Mouse (Mus musculus) erythroblast, embryonic 14.5 days (primary cell): ENCODE data around the gene Wdr41.

Experiments used
- GATA1 ChIP-seq: IDR thresholded peaks from 2 replicates; pipeline ENCODE4 v1.6.1; 2012; ENCODE audit warnings: low read length, inconsistent platforms, mixed read lengths
- TAL1 ChIP-seq: IDR thresholded peaks from 3 replicates; pipeline ENCODE4 v1.6.1; 2012; ENCODE audit warnings: low read length, inconsistent platforms, mixed read lengths

DNA sequence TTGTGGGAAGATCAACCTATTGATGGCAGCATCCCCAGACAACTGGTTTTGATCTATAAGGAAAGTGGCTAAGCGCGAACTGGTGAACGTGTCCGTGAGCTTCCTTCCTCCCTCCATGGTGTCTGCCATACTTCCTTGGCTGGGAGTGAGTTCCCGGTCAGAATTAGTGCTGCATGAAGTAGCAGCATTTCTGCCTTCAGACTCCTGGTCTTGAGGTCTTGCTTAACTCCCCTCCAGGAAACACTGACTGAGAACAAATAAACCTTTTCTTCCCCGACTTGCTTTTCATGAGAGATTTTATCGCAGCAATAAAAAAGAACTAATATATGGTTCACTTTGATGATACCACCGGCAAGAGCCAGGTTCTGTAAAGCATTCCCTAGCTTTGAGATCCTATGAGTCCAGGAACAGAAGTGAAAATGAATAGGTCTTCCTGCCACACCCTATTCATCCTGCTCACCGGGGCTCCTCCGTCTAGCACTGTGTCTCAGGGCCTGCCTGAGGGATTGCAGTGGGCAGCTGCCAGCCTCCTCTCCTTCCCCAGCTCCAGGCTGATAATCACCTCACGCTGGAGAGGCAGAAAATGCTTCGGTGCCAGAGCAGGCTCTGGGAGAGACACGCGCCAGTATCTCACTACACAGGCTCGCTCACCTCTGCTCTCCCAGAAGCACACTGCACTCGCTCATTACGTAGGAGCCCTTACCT, 56.1 kb downstream of the Wdr41 start:
- TF ChIP-seq TAL1 (no peak), GATA1 (no peak)
